Mouse (Mus musculus) lung, postnatal 10 days (tissue): ENCODE data around the gene Akap13.

Experiments
- DNase-seq: peaks from one replicate; pipeline ENCODE4 v3.0.0; 2021

Gene Akap13

DNA sequence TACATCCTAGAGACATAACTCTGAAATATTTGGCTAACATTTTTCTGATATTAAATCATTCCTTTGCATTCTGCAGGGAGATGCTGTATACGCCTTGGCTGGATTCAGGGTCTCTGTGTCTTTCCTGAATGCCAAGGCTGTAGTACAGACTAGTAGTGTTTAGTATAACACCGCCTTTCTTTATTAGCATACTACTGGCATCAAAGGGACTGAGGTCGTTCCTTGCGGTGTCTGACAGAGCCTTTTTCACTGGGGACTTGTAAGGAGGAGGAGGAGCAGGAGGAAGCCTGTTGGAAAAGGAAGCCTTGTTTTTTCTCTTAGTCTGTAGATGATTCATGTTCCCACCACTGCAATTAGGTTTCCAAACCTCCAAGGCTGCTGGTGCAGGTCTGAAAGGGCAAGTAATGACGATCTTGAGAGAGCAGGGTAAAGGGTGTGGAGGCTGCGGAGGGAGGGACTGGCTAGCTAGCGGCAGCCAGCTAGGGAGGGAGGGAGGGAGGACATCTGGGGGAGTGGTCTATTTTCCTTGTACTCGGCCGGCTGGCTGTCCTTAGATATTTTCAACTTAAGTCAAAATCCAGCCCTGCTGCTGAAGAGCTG is 186.9 kb downstream of the Akap13 start:
- DNase-seq: peak; percentile 70

DNA sequence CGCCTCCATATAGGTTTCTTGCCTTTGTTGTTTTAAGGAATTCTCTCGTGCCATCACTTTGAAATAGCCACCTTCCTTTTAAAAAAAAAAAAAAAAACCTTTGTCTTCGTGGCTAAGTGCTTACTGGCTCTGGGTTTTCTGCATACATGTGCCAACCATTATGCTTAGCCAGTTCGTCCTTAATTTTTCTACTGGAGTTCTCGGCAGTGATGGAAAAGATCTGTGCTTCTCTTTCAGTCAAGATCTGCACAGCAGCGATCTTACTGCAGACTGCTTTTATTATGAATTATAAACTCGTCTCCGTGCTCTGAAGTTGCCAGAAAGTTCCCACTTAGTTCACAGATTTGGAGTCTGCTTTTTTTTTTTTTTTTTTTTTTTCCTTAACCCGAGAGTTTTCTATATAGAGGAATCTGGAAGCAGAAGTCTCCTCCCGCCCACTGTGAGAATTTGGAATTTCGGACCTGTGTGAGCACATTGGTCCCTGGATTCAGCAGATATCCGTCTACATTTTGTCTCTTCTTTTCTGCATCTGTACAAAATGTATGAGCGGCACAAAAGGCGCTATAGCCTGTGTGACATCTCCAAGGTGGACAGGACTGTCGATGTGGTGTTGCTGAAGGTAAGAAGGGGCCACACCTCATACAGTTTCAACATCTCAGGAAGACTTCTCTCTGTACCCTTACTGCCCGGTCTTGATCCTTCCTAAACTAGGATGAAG is 187.7 kb downstream of the Akap13 start:
- DNase-seq: no peak

DNA sequence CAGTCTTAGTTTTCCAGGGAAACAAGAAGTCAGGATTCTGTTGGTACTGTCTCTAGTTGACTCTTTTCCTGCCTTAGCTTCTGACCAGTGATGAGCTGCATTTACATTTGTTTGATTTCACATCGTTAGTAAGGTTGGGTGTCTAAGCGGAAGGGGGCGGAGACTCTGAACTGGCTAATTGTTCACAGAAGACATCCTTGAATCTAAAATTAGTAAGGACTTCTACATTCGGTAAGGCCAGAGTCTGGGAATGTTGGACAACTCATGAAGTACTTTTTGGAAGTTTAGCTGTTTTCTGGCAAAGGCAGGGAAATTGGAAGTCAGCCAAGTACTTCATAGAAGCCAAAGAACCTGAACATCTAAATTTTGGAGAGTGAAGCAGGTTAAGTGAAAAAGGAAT is 188.7 kb downstream of the Akap13 start:
- DNase-seq: peak; percentile 19

DNA sequence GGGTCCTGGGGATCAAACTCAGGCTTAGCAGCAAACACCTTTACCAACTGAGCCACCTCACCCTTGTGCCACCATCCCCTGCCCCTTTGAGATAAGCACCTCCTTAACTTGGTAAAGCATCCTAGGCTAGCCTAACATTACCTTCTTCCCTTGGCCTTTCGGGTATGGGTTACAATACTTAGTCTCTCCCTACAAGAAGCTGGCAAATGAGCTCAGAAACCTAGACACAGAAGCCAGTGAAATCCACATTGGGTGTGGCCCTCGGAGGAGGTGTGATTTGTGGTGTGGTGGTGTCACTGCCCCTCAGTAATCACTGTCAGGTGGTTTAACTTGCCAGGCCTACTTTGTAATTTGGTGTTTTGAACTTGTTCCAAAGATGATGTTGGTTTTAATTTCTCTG is 189.3 kb downstream of the Akap13 start:
- DNase-seq: no peak

DNA sequence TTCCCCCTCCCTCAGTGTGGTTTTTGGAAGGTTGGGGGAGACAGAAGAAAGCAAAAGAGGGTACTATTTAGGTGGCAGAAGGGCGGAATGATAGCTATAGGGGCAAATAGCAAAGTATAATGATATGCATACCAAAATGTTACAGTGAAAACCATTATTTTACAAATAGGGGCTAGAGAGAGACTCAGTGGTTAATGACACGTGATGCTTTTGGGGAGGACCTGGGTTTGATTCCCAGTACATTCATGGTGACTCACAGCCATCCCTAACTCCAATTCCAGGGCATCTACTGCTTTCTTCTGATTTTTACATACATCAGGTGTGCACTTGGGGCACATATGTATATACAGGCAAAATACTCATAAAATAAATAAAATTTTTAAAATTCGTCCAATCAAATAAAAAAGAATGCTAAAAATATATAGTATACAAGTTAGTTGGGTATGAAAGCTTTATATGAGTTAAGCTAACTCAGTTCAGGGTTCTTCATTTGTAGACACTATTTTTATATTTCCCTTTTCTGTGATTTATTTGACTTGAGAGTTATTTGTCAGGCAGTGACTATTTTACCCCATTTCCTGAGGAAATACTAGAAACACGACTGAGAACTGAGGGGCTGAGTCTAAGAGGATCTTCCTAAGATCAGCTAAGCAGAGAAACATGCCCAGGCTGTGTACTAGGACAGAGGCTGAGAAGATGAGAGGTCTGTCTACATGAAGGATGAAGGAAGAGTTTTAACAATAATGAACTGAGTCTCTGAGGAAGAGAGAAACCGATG is 190.0 kb downstream of the Akap13 start:
- DNase-seq: no peak

DNA sequence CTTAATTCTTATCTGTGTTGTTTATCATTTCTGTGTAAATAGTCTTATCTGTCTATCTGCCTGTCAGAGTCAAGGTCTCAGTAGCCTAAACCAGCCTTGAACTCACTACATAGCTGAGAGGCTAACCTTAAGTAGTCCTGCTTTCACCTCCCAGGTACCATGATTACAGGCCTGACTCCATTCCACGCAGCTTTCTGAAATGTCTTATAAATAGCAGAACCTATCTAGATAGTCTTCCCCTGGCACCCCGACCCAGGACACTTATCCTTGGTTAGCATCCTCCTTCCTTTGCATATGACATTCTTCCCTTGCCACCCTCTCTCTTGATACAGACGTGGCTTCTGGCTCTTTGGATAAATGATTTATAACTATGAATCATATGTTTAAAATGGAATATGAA is 192.7 kb downstream of the Akap13 start:
- DNase-seq: no peak

DNA sequence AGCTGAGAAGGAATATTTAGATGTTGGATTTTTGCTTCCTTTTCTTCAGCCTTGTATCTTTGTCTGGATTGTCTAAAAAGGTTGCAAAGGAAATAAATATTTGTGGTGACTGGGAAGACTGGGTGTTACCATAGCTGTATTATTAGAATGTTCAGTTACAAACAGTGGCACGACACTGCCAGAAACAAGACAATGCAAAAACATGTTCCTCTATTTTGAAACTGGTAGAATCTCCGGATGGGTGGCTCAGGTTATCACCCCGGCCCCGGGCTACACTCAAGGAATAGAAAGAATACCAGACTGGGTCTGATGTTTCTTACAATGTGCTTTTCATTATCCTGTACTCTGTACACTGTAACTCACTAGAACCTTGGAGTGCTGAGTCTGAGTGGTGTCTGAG is 193.6 kb downstream of the Akap13 start:
- DNase-seq: peak; percentile 54

DNA sequence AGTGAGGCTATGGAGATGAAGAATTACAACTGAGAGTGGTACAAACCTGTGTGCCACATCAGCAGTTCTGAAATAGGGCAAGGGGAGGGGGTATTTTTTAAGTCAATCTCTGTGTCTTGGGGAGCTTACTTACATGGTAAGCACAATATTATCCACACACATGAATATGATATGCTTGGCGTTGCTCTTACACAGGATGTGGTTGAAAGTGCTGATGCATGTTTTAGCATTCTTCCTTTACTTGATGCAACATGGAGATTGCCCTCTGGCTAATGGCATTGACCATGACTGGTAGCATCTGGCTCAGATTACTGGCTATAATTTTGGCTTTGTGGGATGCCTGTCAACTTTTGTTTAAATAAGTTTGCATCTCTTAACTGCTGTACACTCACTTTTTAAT is 194.6 kb downstream of the Akap13 start:
- no peak for DNase-seq

DNA sequence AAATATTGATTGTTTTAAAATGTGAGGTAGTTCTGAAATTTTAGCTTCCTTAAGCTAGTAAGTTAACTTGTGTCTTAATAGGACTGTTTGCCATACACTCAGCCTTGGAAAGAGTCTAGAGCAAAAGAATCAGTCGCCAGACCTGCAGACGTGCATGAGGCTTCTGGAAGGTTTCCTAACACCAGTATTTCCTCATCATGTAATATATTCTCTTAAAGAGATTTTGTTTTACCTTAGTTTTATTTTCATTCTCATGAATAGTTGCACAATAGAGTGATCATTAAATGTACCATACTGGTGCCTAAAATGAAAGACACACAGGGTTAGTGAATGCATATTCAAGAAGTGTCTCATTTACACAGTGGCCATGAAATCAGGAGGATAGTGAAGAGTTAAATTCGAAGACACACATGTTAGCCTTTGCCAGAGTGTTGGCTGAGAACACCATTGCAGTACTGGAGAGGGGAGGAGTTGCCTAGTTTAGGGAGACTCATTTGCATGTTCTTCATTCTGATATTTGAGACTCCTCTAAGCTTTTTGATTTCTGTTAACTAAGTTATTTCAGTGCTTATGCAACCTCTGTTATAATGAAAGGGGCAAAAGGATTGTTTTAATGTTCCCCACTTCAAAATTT is 198.5 kb downstream of the Akap13 start:
- DNase-seq: no peak

DNA sequence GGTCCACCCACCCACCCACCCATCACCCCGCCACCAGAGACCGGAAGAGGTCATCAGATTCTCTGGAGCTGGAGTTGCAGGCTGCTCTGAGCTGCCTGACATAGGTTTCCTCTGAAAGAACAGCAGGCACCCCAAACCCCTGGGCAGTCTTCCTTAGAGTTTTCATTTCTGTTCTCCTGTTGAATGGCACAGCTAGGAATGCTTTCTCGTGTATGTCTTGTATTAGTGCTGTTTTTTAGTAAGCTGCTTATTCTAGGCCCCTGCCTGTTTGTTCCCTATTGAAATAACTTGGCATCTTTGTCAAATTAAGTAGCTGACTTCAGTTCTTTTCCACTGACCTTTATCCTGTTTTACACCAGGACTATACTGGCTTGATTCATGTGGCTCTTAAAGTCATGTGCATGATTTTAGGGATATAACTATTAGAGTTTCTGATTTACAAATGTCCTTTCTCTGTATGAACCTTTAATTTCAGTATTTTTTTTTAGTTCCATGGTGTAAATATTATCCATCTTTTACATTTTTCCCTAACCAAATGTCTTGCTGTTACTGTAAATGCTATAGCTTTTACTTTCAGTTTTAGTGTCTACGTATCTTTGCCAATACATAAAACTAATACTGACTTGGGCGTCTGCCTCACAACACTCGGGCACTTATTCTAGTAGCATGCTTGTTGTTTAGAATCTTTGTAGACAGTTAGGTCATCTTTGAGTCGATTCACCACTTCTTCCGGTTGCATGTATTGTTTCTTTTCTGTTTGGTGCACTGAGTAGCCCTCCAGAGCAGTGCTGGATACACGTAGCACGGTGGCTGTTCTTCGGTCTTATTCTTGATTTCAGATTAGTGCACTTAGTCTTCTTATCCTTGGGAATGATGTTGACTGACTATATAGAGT is 200.1 kb downstream of the Akap13 start:
- no peak for DNase-seq

DNA sequence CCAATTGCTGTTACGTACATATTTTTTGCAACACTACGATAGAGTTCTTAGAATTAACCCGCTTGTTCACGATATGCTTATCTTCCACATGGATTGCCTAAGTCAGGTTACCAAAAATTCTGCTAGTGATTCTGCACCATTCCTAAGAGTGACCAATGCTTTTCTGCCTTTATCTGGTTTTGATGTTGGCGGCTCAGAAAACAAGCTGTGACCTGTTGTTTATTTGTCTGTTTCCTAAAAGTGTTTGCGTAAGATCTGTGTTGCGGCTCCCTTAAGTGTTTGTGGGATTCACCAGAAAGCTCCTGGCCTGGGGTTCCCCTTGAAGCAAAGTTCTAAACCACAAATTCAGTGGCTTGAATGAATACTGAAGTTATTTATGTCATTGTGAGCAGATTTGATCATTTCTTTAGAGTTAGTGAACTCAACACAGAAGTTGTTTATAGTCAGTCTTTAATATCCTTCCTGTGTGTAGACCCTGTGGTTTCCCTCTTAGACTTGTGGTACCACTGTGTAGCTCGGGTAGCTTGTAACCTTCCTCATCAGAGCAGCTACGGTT is 201.0 kb downstream of the Akap13 start:
- no peak for DNase-seq

DNA sequence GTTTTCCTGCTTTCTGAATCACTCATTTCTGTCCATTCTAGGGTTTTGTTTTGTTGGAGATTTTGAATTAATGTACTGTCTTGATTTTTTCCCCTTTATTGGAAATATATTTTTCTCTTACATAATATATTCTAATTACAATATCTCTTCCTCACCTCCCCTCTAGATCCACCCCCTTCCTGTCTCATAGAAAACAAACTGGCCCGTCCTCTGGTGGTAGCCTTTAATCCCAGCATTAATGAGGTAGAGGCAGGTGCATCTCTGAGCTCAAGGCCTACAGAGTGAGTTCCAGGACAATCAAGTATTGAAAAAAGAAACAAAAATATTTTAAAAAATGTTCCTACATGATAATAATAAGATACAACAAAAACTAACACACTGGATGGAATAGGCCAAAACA is 201.6 kb downstream of the Akap13 start:
- no peak for DNase-seq

DNA sequence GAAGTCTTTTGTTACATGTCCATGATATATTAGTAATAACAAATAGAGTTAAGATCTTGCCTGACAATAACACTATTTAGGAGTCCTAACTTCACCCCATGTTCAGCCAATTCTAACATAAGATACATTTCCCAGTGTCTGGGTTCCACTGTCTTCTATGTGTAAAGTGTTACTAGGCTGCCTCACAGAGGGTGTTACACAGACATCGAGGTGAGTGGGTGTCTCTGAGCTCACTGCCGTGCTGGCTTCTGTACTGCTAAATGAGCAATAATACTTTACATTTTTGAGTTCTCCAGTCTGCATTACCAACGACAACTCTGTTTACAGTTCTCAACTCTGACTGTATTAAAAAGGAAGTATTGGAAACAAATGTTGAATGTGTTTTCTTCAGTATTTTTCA is 209.1 kb downstream of the Akap13 start:
- no peak for DNase-seq

DNA sequence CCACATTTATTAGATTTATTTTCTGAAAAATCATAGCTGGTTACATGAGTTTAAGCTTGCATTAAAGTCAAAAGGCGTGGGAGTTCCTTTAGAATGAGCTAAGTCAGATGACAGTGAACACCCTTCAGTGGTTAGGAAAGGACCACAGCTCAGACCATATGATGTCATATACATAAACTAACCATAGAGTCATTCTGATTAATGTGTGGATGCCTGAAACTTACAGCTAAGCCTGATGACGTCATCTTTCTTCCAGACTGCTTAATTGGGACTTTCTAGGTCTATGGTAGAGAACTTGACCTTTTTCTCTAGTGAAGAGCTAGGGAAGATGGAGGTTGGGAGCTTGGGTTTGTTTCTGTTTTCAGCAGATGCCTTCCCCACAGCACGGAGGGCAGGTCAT is 211.6 kb downstream of the Akap13 start:
- DNase-seq: no peak

DNA sequence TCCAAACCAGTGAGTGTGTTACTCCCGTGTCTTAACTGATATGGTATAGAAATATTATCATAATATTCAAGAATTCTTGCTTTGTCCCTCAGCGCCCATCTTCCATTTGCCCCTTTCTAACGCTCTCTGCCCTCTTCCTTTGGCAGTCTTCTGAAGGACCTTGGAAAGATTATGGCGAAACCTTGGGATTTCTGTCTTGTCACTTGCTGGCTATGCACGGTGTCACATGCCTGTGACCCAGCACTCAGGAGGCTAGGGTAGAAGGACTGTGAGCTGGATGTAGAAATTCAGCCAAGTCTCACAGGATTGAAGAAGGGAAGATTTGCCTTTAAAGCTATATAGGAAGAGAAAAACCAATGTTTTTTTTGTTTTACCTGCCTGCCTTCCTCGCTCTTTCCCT is 212.2 kb downstream of the Akap13 start:
- DNase-seq: no peak

DNA sequence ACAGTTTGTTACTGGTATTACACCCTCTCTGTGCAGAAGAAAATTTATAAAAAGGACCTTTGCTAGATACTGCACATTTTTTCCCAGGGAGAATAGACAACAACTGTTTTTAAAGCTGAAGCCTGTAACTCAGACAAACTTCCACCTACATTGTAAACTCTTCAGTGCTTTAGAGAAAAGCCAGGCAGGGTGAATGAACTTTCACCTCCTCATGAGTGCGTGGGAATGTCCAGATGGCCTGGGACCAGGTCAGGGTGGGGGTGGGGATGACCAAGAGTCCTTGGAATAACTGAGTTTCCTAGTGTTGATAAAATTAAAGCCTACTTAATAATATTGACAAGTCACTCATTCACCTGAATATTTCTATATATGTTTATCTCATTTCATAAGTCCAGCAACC is 213.1 kb downstream of the Akap13 start:
- no peak for DNase-seq

DNA sequence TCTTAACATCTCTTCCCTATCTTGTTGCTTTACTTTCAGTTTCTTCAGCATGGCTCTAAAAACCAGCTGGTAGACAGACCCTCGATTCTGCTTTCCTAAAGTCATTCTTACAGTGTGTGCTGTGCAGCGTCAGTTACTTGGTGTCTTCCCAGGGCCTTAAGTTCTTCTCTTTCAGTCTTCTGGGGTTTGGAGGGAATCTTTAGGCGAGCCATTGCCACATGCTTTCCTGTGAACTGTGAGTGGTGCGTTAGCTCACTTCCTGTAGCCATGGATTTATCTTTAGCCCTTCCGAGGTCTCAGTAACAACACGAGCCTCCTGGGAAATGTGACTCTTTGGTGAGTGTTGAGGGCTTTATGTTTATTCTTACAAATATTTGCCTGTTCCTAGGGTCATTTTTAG is 214.1 kb downstream of the Akap13 start:
- peak; percentile 29 for DNase-seq

DNA sequence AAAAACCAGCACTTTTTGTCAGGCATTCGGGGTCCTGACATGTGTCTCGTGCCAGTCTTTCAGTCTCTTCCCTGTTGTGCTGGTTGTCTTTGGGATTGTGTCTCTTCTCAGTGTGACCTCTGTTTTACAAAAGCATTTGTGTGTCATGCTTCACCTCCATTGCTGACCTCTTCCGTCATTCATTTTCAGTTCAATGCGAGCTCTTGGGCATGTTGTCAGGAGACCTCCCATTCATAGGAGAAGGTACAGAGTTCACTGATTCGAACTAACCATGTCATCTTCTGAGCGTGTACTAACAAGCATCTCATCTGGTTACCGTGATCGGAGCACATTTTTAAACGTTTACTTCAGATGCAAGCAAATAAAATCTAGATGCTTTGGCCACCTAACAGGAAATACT is 224.3 kb downstream of the Akap13 start:
- no peak for DNase-seq

DNA sequence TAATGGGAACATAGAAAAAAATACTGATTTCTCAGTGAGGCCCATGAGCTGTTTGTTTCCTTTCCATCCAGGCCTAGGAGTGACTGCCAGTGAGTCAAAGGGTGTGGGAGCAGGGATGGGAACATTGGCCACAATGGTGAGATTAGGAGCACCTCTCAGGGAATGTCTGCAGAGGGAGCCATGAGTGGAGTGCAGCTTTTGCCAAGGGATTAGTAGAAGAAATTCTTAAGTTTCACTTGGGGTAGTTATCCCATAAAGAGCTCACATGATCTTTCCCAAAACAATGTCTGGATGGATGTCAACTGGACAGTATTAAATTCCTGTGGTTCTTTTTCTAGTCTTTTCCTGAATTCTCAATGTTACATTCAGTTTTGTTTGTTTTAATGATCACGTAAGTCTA is 227.6 kb downstream of the Akap13 start:
- DNase-seq: no peak

DNA sequence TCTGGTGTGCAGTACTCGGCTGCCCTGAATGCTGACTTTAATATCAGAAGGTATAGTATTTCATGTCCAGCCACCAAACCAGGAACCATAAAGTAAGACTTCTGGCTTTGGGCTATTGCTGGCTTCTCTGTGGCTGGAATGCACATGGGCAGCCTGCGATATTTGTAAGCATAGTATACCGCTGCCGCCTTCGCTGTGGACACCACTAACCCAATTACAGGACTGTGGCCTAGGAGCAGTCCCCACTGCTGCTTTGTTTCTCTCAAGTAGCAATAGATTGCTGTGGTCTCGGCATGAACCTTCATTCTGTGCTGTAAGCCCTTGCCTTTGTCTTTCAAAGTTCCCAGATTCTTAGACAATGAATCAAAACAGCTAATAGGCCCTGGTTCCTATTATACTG is 228.1 kb downstream of the Akap13 start:
- no peak for DNase-seq

DNA sequence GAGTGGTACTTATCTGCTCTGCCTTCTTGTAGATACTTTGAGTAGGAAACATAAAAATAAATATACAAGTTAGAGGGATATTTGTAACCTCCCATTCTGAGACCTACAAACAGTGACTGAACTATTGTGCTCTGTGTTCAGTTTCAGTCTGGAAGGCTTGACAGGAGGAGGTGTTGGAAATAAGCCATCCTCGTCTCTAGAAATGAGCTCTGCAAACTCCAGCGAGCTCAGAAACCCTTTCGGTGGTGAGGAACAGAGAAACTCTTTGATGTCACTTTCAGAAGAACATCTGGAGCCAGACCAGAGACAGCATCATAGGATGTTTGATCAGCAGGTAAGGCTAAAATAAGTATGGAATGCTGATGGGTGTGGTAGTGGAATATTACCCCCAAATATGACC is 229.6 kb downstream of the Akap13 start:
- DNase-seq: no peak

DNA sequence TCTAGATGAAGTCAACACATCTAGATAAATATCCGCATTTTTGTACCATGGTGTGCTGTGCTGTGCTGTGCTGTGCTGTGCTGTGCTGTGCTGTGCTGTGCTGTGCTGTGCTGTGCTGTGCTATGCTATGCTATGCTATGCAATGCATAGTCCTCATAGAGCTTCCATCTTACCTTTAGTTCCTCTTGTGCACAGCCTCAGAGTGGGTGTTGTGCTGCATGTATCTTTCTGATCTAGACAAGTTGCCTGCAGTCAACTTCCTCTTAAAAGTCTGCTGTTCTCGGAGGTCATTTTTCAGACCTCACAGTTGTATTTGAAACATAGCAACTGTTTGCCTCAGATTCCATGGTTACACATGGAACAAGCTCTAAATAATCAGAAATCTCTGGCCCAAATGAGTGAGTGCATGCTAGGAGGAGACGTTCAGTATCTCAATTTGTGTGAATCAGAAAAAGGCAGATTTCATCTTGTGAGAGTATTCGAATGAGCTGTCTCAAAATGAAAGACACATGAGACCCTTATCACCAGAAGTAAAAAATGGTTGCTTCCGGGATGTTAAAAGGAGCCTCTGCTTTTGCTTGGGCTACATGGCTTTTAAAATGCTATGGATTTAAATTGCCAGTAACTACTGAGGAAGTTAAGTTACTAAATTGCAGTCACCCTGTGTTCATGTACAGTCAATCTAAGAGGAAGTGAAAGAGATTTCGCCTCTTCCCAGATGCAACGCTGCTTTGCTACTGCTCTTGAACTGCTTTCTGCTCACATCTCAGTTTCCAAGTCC is 230.9 kb downstream of the Akap13 start:
- no peak for DNase-seq
